Mouse (Mus musculus): ENCODE data around the gene Ggcx. TPM values are rescaled to one million over a fixed set of nuclear protein-coding genes. Genes with fewer than 3 reads are reported as not detected.
A peak's percentile ranks its signal among the peaks of the same experiment; 100 is the strongest.

Ggcx gene
- total and polyA plus RNA-seq, 2 experiments from 2014 or later = 10.6 to 23.6 TPM

DNA sequence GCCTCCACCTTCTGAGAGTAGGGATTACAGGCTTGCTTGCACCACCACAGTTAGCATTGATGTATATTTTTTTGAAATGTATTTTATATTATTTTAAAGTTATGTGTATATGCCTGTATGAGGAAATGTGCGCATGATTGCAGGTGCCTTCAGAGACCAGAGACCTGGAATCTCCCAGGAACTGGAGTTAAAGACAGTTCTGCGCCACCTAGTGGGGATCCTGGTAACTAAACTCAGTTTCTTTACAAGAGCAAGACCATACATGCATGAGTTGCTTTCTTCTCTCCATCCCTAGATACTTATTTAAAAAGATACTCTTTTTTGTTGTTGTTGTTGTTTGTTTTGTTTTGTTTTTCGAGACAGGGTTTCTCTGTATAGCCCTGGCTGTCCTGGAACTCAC lies 4.5 kb upstream of the Ggcx start:
- Histone ChIP-seq H3K4me1 (ENCODE audit: insufficient read depth, low read length) (peaks cover under 1% of the 10 kb centered on the region; the same call in 1 of the 2 replicates), H3K9ac (replicated peaks; ENCODE audit: low read length) (no peak overlapping the region), H3K27me3 (ENCODE audit: insufficient read depth, low read length) (no peaks in the 10 kb centered on the region), H3K4me3 (ENCODE audit: low read length) (no peak overlapping the region), H3K27ac (no peak overlapping the region), H3K9me3 (ENCODE audit: low read length) (no peaks in the 10 kb centered on the region), H3K4me2 (ENCODE audit: low read depth, low read length) (no peak overlapping the region), H3K36me3 (ENCODE audit: insufficient read depth, low read length) (no peaks in the 10 kb centered on the region)
- WGBS = 9% methylated on average over 3 of the region's 3 CpGs
- peak; percentile 72 for TF ChIP-seq CTCF (IDR thresholded peaks at IDR 0.05; ENCODE audit: low read depth)
- ATAC-seq (no peak), DNase-seq (ENCODE audit: low spot score) (peak; percentile 89)

DNA sequence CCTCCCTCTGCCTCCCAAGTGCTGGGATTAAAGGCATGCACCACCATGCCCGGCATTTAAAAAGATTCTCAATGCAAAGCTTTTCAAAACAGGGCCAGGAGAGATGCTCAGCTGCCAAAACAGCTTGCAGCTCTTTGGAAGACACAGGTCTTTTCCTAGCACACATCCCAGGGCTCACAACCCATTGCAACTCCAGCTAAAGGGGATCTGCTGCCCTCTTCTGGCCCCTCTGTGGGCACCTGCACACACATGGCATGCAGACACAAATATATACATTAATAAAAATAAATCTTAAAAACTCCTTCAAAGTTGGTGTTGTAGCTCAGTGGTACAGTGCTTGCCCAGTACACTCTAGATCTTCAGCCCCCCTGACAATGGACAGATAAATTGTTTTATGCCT lies 4.1 kb upstream of the Ggcx start:
- Histone ChIP-seq H3K36me3 (ENCODE audit: insufficient read depth, low read length) (no peaks in the 10 kb centered on the region), H3K27ac (no peak overlapping the region), H3K9me3 (ENCODE audit: low read length) (no peaks in the 10 kb centered on the region), H3K9ac (replicated peaks; ENCODE audit: low read length) (no peak overlapping the region), H3K27me3 (ENCODE audit: insufficient read depth, low read length) (no peaks in the 10 kb centered on the region), H3K4me1 (ENCODE audit: insufficient read depth, low read length) (peaks cover 4% of the 10 kb centered on the region), H3K4me2 (ENCODE audit: low read depth, low read length) (no peak overlapping the region), H3K4me3 (ENCODE audit: low read length) (no peak overlapping the region)
- 19% methylated on average over 1 of the region's 1 CpGs for whole genome bisulfite sequencing
- no peak for TF ChIP-seq CTCF (IDR thresholded peaks at IDR 0.05; ENCODE audit: low read depth)
- no peak for DNase-seq (ENCODE audit: low spot score)
- no peak for ATAC-seq

DNA sequence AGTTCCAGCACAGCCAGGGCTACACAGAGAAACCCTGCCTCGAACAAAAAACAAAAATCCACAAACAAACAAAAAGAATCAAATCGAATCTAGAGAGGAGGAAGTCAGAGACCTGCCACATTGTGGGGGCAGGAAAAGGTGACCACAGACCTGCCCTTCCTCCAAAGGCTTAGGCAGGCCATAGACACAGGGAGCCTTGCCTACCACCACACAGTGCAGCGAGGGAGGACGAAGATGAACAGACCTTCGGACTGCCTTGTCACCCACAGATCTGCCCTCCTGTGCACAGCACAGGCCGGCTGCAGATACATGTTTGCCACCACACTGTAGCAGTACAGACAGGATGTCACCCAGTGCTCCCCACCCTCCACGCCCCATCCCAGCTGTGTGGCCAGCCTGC lies 3.6 kb upstream of the Ggcx start:
- ATAC-seq = no peak
- H3K27me3 ChIP-seq (ENCODE audit: insufficient read depth, low read length) = no peaks in the 10 kb centered on the region
- 82% methylated on average over 7 of the region's 7 CpGs for WGBS
- H3K4me3 ChIP-seq (ENCODE audit: low read length) = no peak overlapping the region
- no peak overlapping the region for H3K9ac ChIP-seq (replicated peaks; ENCODE audit: low read length)
- no peak for TF ChIP-seq CTCF (IDR thresholded peaks at IDR 0.05; ENCODE audit: low read depth)
- no peaks in the 10 kb centered on the region for H3K36me3 ChIP-seq (ENCODE audit: insufficient read depth, low read length)
- no peak for DNase-seq (ENCODE audit: low spot score)
- no peak overlapping the region for H3K4me2 ChIP-seq (ENCODE audit: low read depth, low read length)
- H3K9me3 ChIP-seq (ENCODE audit: low read length) = no peaks in the 10 kb centered on the region
- peaks cover 8% of the 10 kb centered on the region for H3K4me1 ChIP-seq (ENCODE audit: insufficient read depth, low read length)
- no peak overlapping the region for H3K27ac ChIP-seq

DNA sequence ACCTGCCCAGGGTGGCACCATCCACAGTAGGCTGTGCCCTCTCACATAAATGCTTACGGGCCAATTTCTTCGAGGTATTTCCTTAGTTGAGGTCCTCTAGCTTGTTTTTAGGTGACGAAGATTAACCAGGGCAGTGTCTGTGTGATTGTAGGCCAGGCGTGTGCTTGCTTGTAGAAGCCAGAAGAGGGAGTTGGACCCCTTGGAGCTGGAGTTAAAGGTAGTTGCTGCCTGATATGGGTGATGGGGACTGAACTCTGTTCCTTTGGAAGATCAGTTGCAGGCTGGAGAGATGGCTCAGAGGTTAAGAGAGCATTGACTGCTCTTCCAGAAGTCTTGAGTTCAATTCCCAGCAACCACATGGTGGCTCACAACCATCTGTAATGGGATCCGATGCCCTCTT lies 1.1 kb downstream of the Ggcx start:
- peak overlapping the region; percentile 68; the same call in 1 of the 2 replicates for H3K9ac ChIP-seq (replicated peaks; ENCODE audit: low read length)
- WGBS = 90% methylated on average over 5 of the region's 5 CpGs

DNA sequence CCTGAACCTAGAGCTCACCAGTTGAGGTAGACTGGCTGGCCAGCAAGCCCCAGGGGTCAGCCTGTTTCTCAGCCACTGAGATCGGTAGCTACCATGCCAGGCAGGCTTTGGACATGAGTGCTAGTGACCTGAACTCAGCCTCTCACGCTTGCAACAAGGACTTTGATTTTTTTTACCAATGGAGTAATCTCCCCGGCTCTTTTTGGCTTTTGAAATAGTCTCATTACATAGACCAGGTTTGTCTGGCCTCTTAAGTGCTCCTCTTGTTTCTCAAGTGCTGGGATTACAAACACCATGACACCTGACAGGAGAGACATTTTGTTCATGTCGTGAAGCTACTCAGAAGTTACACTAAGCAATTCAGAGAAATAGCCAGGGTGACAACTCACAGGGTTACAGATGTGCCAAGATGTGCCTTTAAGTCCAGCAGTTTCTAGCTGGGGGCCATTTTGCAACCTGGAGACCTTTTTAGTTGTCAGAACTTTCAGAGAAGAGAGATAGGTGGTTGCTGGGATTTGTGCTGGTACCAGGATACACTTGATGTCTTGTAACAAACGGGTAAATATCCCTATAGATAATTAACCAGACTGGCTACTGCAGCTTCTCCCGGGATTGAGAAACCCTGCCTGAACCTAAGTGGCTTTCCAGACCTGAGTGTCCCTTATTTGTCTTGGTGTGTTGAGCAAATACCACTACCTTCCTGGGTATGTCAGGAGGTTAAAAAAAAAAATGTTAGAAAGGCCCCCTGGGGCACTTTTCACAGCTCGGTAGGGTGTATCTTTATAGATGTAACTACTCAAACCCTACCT lies 2.1 kb downstream of the Ggcx start:
- no peaks in the 10 kb centered on the region for H3K27me3 ChIP-seq (ENCODE audit: insufficient read depth, low read length)
- H3K27ac ChIP-seq = no peak overlapping the region
- H3K4me1 ChIP-seq (ENCODE audit: insufficient read depth, low read length) = peaks cover 8% of the 10 kb centered on the region
- H3K9ac ChIP-seq (replicated peaks; ENCODE audit: low read length) = no peak overlapping the region
- WGBS = 81% methylated on average over 7 of the region's 7 CpGs
- TF ChIP-seq CTCF (IDR thresholded peaks at IDR 0.05; ENCODE audit: low read depth) = no peak
- no peak overlapping the region for H3K4me2 ChIP-seq (ENCODE audit: low read depth, low read length)
- DNase-seq (ENCODE audit: low spot score) (no peak), ATAC-seq (no peak)
- H3K4me3 ChIP-seq (ENCODE audit: low read length) = no peak overlapping the region
- H3K9me3 ChIP-seq (ENCODE audit: low read length) = no peaks in the 10 kb centered on the region
- H3K36me3 ChIP-seq (ENCODE audit: insufficient read depth, low read length) = peaks cover 28% of the 10 kb centered on the region

More for the DNA sequence above, 1.1 kb downstream of the Ggcx start:
- no peaks in the 10 kb centered on the region for H3K27me3 ChIP-seq (ENCODE audit: insufficient read depth, low read length)
- H3K9me3 ChIP-seq (ENCODE audit: low read length) = no peaks in the 10 kb centered on the region
- peaks cover 8% of the 10 kb centered on the region for H3K4me1 ChIP-seq (ENCODE audit: insufficient read depth, low read length)
- no peak overlapping the region for H3K27ac ChIP-seq
- H3K4me2 ChIP-seq (ENCODE audit: low read depth, low read length) = peak overlapping the region; percentile 61
- DNase-seq (ENCODE audit: low spot score) (no peak), ATAC-seq (no peak)
- peak; percentile 33 for TF ChIP-seq CTCF (IDR thresholded peaks at IDR 0.05; ENCODE audit: low read depth)
- H3K36me3 ChIP-seq (ENCODE audit: insufficient read depth, low read length) = peaks cover 22% of the 10 kb centered on the region
- H3K4me3 ChIP-seq (ENCODE audit: low read length) = peak overlapping the region; percentile 76; the same call in 1 of the 2 replicates

DNA sequence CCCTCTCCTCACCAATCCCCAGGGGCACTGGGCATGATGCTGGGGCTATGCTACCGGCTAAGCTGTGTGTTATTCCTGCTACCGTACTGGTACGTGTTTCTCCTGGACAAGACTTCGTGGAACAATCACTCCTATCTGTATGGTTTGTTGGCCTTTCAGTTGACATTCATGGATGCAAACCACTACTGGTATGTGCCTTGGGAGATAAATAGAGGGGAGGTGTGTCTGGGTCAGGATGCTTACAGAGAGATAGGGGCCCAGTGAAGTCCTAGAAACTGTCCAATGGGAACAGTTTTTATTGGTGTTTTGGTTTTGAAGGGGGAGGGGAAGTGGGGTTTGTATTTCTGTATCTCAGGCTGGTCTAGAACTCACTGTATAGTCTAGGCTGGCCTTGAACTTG lies 4.2 kb downstream of the Ggcx start:
- Histone ChIP-seq H3K36me3 (ENCODE audit: insufficient read depth, low read length) (peaks cover 41% of the 10 kb centered on the region), H3K27me3 (ENCODE audit: insufficient read depth, low read length) (no peaks in the 10 kb centered on the region), H3K4me1 (ENCODE audit: insufficient read depth, low read length) (peaks cover 8% of the 10 kb centered on the region), H3K4me3 (ENCODE audit: low read length) (no peak overlapping the region), H3K27ac (no peak overlapping the region), H3K4me2 (ENCODE audit: low read depth, low read length) (no peak overlapping the region), H3K9me3 (ENCODE audit: low read length) (no peaks in the 10 kb centered on the region), H3K9ac (replicated peaks; ENCODE audit: low read length) (no peak overlapping the region)
- no peak for TF ChIP-seq CTCF (IDR thresholded peaks at IDR 0.05; ENCODE audit: low read depth)
- ATAC-seq = no peak
- no peak for DNase-seq (ENCODE audit: low spot score)
- WGBS = 93% methylated on average over 4 of the region's 4 CpGs

DNA sequence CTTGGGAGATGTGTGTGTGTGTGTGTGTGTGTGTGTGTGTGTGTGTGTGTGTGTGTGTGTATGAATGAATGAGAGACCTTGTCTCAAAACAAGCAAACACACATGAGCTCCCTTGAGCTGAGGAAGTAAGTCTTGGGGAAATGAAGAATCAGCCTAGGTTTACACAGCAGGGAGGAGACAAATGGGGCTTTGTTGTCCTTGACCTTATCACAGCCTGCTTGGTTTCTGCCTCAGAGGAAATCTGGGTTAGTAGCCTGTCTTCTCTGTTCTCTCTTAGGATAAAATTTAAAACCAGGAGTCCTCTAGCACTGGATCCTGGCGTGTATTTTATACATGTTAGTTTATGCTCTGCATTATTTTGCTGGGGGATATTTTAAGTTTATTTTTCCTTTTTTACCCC lies 5.7 kb downstream of the Ggcx start:
- 86% methylated on average over 1 of the region's 1 CpGs for WGBS
- Histone ChIP-seq H3K27me3 (ENCODE audit: insufficient read depth, low read length) (no peaks in the 10 kb centered on the region), H3K9me3 (ENCODE audit: low read length) (no peaks in the 10 kb centered on the region), H3K9ac (replicated peaks; ENCODE audit: low read length) (no peak overlapping the region), H3K4me2 (ENCODE audit: low read depth, low read length) (no peak overlapping the region), H3K4me3 (ENCODE audit: low read length) (no peak overlapping the region), H3K27ac (no peak overlapping the region), H3K4me1 (ENCODE audit: insufficient read depth, low read length) (peaks cover 6% of the 10 kb centered on the region), H3K36me3 (ENCODE audit: insufficient read depth, low read length) (peaks cover 55% of the 10 kb centered on the region)
- ATAC-seq (no peak), DNase-seq (ENCODE audit: low spot score) (no peak)
- TF ChIP-seq CTCF (IDR thresholded peaks at IDR 0.05; ENCODE audit: low read depth) = no peak
